Mouse (Mus musculus) kidney, embryonic 14.5 days (tissue): Measurements from ENCODE around the gene Scin. TPM values are rescaled to one million over a fixed set of nuclear protein-coding genes. Genes with fewer than 3 reads are reported as not detected.

Source experiments
- ATAC-seq: fragments of 200-750 bp; cut with Nextera tagmentation; 2 replicates; pipeline ENCODE4 v1.8.0; 2017; ENCODE audit warnings: moderate number of reproducible peaks, mild to moderate bottlenecking, moderate TSS enrichment, moderate library complexity; ENCODE audit not compliant: low FRiP score, low TSS enrichment
- H3K27ac ChIP-seq: fragments of 300-500 bp; sonication (generic); 2 replicates; pipeline ENCODE4 v1.5.1; 2014; ENCODE audit warnings: low read depth, mild to moderate bottlenecking, low read length, moderate library complexity, mixed read lengths
- H3K27me3 ChIP-seq: fragments of 300-500 bp; sonication (generic); 2 replicates; pipeline ENCODE4 v1.6.1; 2014; ENCODE audit warnings: mild to moderate bottlenecking, low read length; ENCODE audit not compliant: control insufficient read depth, insufficient read depth
- H3K36me3 ChIP-seq: fragments of 300-500 bp; sonication (generic); 2 replicates; pipeline ENCODE4 v1.6.1; 2014; ENCODE audit warnings: low read length, mixed read lengths; ENCODE audit not compliant: control insufficient read depth, insufficient read depth
- H3K4me1 ChIP-seq: fragments of 300-500 bp; sonication (generic); 2 replicates; pipeline ENCODE4 v1.6.1; 2014; ENCODE audit warnings: low read length, mixed read lengths; ENCODE audit not compliant: control insufficient read depth, insufficient read depth
- H3K4me2 ChIP-seq: fragments of 300-500 bp; sonication (generic); replicated peaks from 2 replicates; pipeline ENCODE4 v1.6.1; 2014; ENCODE audit warnings: low read depth, mild to moderate bottlenecking, low read length
- H3K4me3 ChIP-seq: fragments of 300-500 bp; sonication (generic); 2 replicates; pipeline ENCODE4 v1.5.1; 2014; ENCODE audit warnings: mild to moderate bottlenecking, low read length
- H3K9ac ChIP-seq: fragments of 300-500 bp; sonication (generic); 2 replicates; pipeline ENCODE4 v1.6.1; 2014; ENCODE audit warnings: low read depth, mild to moderate bottlenecking, low read length, moderate library complexity
- H3K9me3 ChIP-seq: fragments of 300-500 bp; sonication (generic); 2 replicates; pipeline ENCODE4 v1.6.1; 2016; ENCODE audit warnings: low read length; ENCODE audit not compliant: control insufficient read depth
- WGBS: fragments of 180-500 bp; shearing (Covaris S2); extraction: QIAGEN DNeasy Blood & Tissue Kit; methylation state at CpG from one replicate; pipeline ENCODE4 v1.1.7; 2014; 5-methylcytosine and 5-hydroxymethylcytosine counted together
- polyA plus RNA-seq: library from polyadenylated mRNA; unstranded; fragments of >200 nt; fragmentation: Nextera tagmentation; extraction: Ambion mirVana; gene quantifications from 2 replicates; pipeline ENCODE4 v1.2.1, GENCODE M21; 2014

The Scin gene
- polyA plus RNA-seq, 1 experiment from 2014 or later, result 8.4 TPM

- Histone ChIP-seq H3K4me1 (no peaks in the 10 kb centered on the region), H3K9ac (no peak overlapping the region), H3K4me3 (no peak overlapping the region), H3K27ac (no peak overlapping the region), H3K36me3 (no peaks in the 10 kb centered on the region), H3K27me3 (no peaks in the 10 kb centered on the region), H3K9me3 (no peaks in the 10 kb centered on the region), H3K4me2 (no peak overlapping the region)
- ATAC-seq, result no peak
- 83% methylated on average over 2 of the region's 2 CpGs for WGBS
These were observed 34.6 kb downstream of the Scin start for GRCm38 (mm10) chr12:40099407-40099806.

GRCm38 (mm10) chr12:40097449-40097848 is 36.6 kb downstream of the Scin start:
- no peaks in the 10 kb centered on the region for H3K27me3 ChIP-seq
- H3K4me2 ChIP-seq, result no peak overlapping the region
- no peaks in the 10 kb centered on the region for H3K4me1 ChIP-seq
- WGBS, result 93% methylated on average over 4 of the region's 4 CpGs
- H3K9me3 ChIP-seq, result no peaks in the 10 kb centered on the region
- H3K27ac ChIP-seq, result no peak overlapping the region
- no peaks in the 10 kb centered on the region for H3K36me3 ChIP-seq
- H3K4me3 ChIP-seq, result no peak overlapping the region
- no peak overlapping the region for H3K9ac ChIP-seq
- ATAC-seq, result no peak

GRCm38 (mm10) chr12:40097023-40097422 is 37.0 kb downstream of the Scin start:
- Histone ChIP-seq H3K27me3 (no peaks in the 10 kb centered on the region), H3K4me1 (no peaks in the 10 kb centered on the region), H3K4me3 (no peak overlapping the region), H3K9me3 (no peaks in the 10 kb centered on the region), H3K36me3 (no peaks in the 10 kb centered on the region), H3K9ac (no peak overlapping the region), H3K27ac (no peak overlapping the region), H3K4me2 (no peak overlapping the region)
- WGBS, result 85% methylated on average over 5 of the region's 5 CpGs
- ATAC-seq, result no peak

DNA sequence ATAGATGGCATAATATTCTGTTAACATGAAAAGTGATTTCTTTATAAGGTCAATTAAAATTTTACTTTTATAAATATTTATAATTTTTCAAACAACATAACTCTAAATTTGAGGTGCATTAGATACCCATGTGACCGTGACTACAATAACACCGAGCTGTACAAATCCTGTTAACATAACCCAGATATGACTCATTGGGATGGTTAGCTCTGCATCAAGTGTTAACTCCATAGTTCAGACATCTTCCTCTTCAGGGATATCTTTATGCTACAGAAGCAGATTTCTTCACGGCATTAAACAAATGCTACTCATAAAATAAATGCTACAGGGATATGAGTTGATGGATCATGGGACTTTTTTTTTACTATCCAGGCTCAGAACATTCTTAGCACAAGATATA is 37.6 kb downstream of the Scin start:
- H3K36me3 ChIP-seq, result no peaks in the 10 kb centered on the region
- no peaks in the 10 kb centered on the region for H3K4me1 ChIP-seq
- WGBS, result 89% methylated on average over 3 of the region's 3 CpGs
- H3K4me3 ChIP-seq, result no peak overlapping the region
- no peaks in the 10 kb centered on the region for H3K27me3 ChIP-seq
- no peak overlapping the region for H3K4me2 ChIP-seq
- no peak for ATAC-seq
- H3K9me3 ChIP-seq, result no peaks in the 10 kb centered on the region
- no peak overlapping the region for H3K9ac ChIP-seq
- H3K27ac ChIP-seq, result no peak overlapping the region

GRCm38 (mm10) chr12:40090017-40090416 is 44.0 kb downstream of the Scin start:
- Histone ChIP-seq H3K9me3 (no peaks in the 10 kb centered on the region), H3K4me2 (no peak overlapping the region), H3K4me1 (no peaks in the 10 kb centered on the region), H3K27me3 (no peaks in the 10 kb centered on the region), H3K4me3 (no peak overlapping the region), H3K36me3 (no peaks in the 10 kb centered on the region), H3K9ac (no peak overlapping the region), H3K27ac (no peak overlapping the region)
- 72% methylated on average over 3 of the region's 3 CpGs for WGBS
- no peak for ATAC-seq

- H3K4me1 ChIP-seq, result no peaks in the 10 kb centered on the region
- H3K9ac ChIP-seq, result no peak overlapping the region
- no peak overlapping the region for H3K4me3 ChIP-seq
- H3K36me3 ChIP-seq, result no peaks in the 10 kb centered on the region
- H3K27ac ChIP-seq, result no peak overlapping the region
- WGBS, result 83% methylated on average over 5 of the region's 5 CpGs
- H3K9me3 ChIP-seq, result no peaks in the 10 kb centered on the region
- no peak overlapping the region for H3K4me2 ChIP-seq
- no peak for ATAC-seq
- H3K27me3 ChIP-seq, result no peaks in the 10 kb centered on the region
These were observed 48.2 kb downstream of the Scin start for GRCm38 (mm10) chr12:40085731-40086322.

DNA sequence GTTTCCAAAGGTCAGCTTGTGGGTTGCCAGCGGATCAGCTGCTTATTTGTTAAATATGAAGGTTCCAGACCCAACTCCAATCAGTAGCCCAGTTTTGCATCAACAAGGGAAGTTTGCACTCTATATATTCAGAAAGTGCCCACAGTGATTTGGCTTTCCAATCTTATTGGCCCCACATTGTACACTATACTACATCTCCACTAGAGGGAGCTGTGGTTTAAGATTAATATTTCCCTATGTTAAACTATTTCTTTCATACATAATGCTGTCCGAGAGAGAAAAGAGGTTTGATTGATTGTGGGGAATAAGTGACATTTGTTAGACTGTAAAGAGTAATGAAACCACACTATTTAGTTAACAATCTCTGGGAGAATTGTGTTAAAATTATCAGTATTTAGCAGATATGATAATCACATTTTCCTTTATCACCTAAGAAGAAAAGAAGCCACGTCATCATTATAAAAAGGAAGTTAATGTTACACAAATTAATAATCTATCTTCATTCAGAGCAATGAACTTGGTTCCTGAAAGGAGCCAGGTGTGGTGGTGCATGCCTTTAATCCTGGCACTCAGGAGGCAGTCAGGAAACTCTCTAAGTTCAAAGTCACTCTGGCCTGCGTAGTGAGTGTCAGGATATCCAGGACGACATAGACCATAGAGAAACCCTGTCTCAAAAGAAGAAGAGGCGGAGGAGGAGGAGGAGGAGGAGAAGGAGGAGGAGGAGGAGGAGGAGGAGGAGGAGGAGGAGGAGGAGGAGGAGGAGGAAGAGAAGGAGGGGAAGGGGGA is 51.4 kb downstream of the Scin start:
- Histone ChIP-seq H3K27me3 (no peaks in the 10 kb centered on the region), H3K4me3 (no peak overlapping the region), H3K9ac (no peak overlapping the region), H3K36me3 (no peaks in the 10 kb centered on the region), H3K4me2 (no peak overlapping the region), H3K27ac (no peak overlapping the region), H3K4me1 (no peaks in the 10 kb centered on the region), H3K9me3 (no peaks in the 10 kb centered on the region)
- 46% methylated on average over 6 of the region's 6 CpGs for WGBS
- no peak for ATAC-seq

DNA sequence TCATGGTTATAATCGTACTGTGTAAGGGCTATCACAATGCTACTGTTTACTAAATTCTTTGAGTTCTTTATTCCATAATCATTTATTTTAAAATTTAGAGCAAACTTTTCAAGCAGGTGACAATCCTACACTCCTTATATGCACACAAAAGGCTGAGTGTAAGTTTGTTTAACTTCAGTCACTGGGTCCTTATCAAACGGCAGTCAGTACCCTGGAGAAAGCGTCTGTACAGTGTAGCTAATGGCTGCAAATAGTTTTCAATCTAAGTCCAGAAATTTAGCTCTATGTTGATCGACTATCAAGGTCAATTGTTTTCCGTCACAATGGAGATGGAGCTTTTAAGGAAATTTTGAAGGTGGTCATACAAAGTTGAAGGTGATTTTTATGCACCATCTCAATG is 52.0 kb downstream of the Scin start:
- Histone ChIP-seq H3K27me3 (no peaks in the 10 kb centered on the region), H3K36me3 (no peaks in the 10 kb centered on the region), H3K4me1 (no peaks in the 10 kb centered on the region), H3K4me3 (no peak overlapping the region), H3K9ac (no peak overlapping the region), H3K9me3 (no peaks in the 10 kb centered on the region), H3K4me2 (no peak overlapping the region), H3K27ac (no peak overlapping the region)
- no peak for ATAC-seq
- WGBS, result 77% methylated on average over 5 of the region's 5 CpGs

- H3K4me1 ChIP-seq, result no peaks in the 10 kb centered on the region
- ATAC-seq, result no peak
- no peak overlapping the region for H3K4me2 ChIP-seq
- no peaks in the 10 kb centered on the region for H3K27me3 ChIP-seq
- no peaks in the 10 kb centered on the region for H3K36me3 ChIP-seq
- H3K9ac ChIP-seq, result no peak overlapping the region
- H3K27ac ChIP-seq, result no peak overlapping the region
- 58% methylated on average over 5 of the region's 5 CpGs for WGBS
- H3K4me3 ChIP-seq, result no peak overlapping the region
- no peaks in the 10 kb centered on the region for H3K9me3 ChIP-seq
These were observed 60.4 kb downstream of the Scin start for GRCm38 (mm10) chr12:40073660-40074059.
